Mouse (Mus musculus) ES-Bruce4 (cell line): ENCODE results near the gene Aif1l. TPM values are rescaled to one million over a fixed set of nuclear protein-coding genes. Genes with fewer than 3 reads are reported as not detected.

Experiments
- H3K27ac ChIP-seq: 2 replicates; pipeline ENCODE4 v1.5.1; 2012; ENCODE audit warnings: low read length, inconsistent platforms; ENCODE audit not compliant: insufficient read depth
- H3K27me3 ChIP-seq: 2 replicates; pipeline ENCODE4 v1.6.1; 2012; ENCODE audit warnings: mild to moderate bottlenecking, low read length, inconsistent platforms; ENCODE audit not compliant: control insufficient read depth, poor library complexity, insufficient read depth, severe bottlenecking
- H3K36me3 ChIP-seq: 2 replicates; pipeline ENCODE4 v1.6.1; 2012; ENCODE audit warnings: inconsistent platforms, mild to moderate bottlenecking, low read length, moderate library complexity; ENCODE audit not compliant: control insufficient read depth, poor library complexity, insufficient read depth, severe bottlenecking
- H3K4me1 ChIP-seq: one replicate; pipeline ENCODE4 v1.8.1; 2011; ENCODE audit warnings: low read length; ENCODE audit not compliant: control insufficient read depth, insufficient read depth
- H3K4me3 ChIP-seq: 2 replicates; pipeline ENCODE4 v1.5.1; 2011; ENCODE audit warnings: low read depth, mild to moderate bottlenecking, low read length
- H3K9ac ChIP-seq: 2 replicates; pipeline ENCODE4 v1.6.1; 2012; ENCODE audit warnings: low read depth, mild to moderate bottlenecking, inconsistent platforms; ENCODE audit not compliant: poor library complexity, severe bottlenecking
- H3K9me3 ChIP-seq: replicated peaks from 2 replicates; pipeline ENCODE4 v1.6.1; 2012; ENCODE audit warnings: mild to moderate bottlenecking, low read length, inconsistent platforms; ENCODE audit not compliant: control insufficient read depth, poor library complexity, insufficient read depth, severe bottlenecking
- CTCF ChIP-seq: IDR thresholded peaks from one replicate; pipeline ENCODE4 v1.8.1; 2011; ENCODE audit warnings: low read depth, low read length
- EP300 ChIP-seq: IDR thresholded peaks from 2 replicates; pipeline ENCODE4 v1.6.1; 2011; ENCODE audit warnings: low read depth, low read length; ENCODE audit not compliant: insufficient read depth
- POLR2A ChIP-seq: IDR thresholded peaks from one replicate; pipeline ENCODE4 v1.8.1; 2011; ENCODE audit warnings: low read length; ENCODE audit not compliant: insufficient read depth
- polyA plus RNA-seq: library from polyadenylated mRNA; stranded (reverse); fragments of >200 nt; gene quantifications from 2 replicates; pipeline ENCODE4 v1.2.4, GENCODE M21; 2011; ENCODE audit warnings: low read depth; ENCODE audit not compliant: missing spikeins, insufficient read depth, insufficient read length

Gene Aif1l
- polyA plus RNA-seq, 1 experiment = 40.5 TPM

DNA sequence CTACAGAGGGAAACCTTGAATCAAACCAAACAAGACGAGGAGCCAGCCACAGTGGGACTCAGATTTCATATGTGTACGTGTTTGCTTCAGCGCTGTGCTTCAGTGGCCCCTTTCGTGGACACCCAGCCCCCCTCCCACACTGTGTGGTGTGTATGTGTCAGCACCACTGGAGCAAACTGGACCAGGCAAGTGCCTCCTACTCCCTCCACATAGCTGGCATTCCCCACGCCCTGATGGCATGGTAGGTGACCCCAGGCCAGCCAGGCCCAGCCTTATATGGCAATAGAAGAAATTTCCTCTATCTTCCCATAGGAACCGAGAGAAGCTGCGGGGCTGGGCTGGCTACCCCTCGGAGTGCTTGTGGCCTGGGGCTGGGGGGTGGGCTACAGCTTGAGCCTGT, 3.7 kb downstream of the Aif1l start:
- Histone ChIP-seq H3K27ac (no peak overlapping the region), H3K9ac (no peak overlapping the region), H3K9me3 (no peaks in the 10 kb centered on the region), H3K36me3 (no peaks in the 10 kb centered on the region), H3K4me1 (peaks cover 6% of the 10 kb centered on the region), H3K4me3 (no peak overlapping the region), H3K27me3 (no peaks in the 10 kb centered on the region)
- no peak for TF ChIP-seq CTCF
- TF ChIP-seq EP300 = no peak
- TF ChIP-seq POLR2A = no peak

DNA sequence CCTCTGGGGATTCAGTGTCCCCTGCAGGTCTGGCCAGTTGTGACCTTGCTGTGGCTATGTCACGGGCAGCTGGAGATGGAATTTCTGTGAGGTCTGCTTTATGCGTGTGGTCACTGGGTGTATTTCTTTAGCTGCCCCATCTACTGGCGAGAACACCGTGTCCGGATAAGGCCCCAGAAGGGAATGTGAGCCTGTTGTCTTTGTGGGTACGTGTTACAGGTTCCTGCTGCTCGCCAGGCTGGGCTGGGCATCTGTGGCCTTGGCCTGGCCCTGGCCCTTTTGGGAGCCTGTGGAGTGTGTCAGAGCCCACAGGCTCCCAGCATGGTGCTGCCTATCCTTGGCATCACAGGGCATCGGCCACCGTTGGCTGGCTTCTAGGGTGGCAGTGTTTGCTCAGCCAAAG, 4.8 kb downstream of the Aif1l start:
- H3K4me1 ChIP-seq = peaks cover 6% of the 10 kb centered on the region

DNA sequence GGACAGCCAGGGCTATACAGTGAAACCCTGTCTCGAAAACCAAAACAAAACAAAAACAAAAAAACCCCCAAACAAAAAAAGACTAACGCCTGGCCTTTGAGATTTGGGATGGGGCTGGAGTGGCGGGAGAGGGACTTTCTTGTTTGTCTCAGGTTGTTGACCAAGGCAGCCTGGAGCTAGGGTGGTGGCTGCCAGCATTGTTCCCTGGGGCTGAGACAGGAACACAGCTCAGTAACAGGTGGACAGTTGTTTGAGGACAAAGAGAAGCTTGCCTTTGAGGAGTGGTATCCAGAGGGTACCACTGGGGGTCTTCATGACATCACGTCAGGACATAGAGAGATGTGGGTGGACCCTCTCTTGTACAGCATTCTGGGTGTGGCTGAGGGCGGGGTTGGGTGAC, 5.7 kb downstream of the Aif1l start:
- Histone ChIP-seq H3K27me3 (no peaks in the 10 kb centered on the region), H3K36me3 (no peaks in the 10 kb centered on the region), H3K9me3 (no peaks in the 10 kb centered on the region), H3K4me3 (no peak overlapping the region), H3K4me1 (peaks cover 7% of the 10 kb centered on the region), H3K27ac (no peak overlapping the region), H3K9ac (no peak overlapping the region)
- no peak for TF ChIP-seq POLR2A
- TF ChIP-seq EP300 = peak; percentile 90

More for the DNA sequence above, 4.8 kb downstream of the Aif1l start:
- H3K9ac ChIP-seq = no peak overlapping the region
- H3K4me3 ChIP-seq = no peak overlapping the region
- H3K27me3 ChIP-seq = no peaks in the 10 kb centered on the region
- H3K27ac ChIP-seq = no peak overlapping the region
- H3K36me3 ChIP-seq = no peaks in the 10 kb centered on the region
- TF ChIP-seq POLR2A (no peak), EP300 (no peak), CTCF (no peak)
- no peaks in the 10 kb centered on the region for H3K9me3 ChIP-seq

DNA sequence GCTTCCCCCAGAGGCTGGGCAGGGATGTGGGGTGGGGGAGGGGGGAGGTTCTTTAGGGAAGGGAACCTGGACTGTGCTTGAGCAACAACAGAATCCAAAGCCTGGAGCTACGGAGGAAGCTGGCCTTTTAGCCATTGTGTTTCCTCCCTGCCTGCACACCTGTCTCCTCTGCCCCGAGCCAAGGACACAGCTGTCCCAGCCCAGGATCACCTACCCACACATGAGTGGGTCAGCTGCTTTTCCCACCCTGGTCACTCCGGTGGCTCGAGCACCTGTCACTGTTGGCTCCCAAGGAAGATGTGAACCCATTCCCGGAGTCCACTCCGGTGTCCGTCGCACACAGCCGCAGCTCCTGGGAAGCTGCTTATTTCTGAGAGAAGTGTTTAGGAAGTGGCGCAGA, 7.3 kb downstream of the Aif1l start:
- H3K4me3 ChIP-seq = no peak overlapping the region
- TF ChIP-seq CTCF = no peak
- peak; percentile 86 for TF ChIP-seq EP300
- TF ChIP-seq POLR2A = no peak
- H3K4me1 ChIP-seq = peaks cover 9% of the 10 kb centered on the region
- H3K27me3 ChIP-seq = no peaks in the 10 kb centered on the region
- H3K36me3 ChIP-seq = no peaks in the 10 kb centered on the region
- no peak overlapping the region for H3K9ac ChIP-seq
- no peaks in the 10 kb centered on the region for H3K9me3 ChIP-seq
- H3K27ac ChIP-seq = no peak overlapping the region

DNA sequence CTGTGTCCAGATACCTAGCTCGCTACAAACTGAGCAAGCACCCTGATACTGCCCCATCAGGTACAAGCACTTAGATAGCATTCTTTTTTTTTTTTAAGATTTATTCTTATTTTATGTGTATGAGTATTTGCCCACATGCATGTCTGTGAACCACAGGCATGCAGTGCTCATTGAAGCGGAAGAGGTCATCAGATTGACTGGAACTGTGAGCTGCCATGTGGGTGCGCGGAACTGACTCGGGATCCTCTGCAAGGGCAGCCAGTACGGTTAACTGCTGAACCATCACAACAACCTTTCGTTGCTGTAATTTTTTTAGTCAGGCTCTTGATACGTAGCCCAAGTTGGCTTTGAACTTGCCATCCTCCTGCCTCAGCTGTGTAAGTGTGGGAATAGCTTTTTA, 11.0 kb downstream of the Aif1l start:
- Histone ChIP-seq H3K4me1 (peaks cover 8% of the 10 kb centered on the region), H3K27ac (no peak overlapping the region), H3K9me3 (no peaks in the 10 kb centered on the region), H3K4me3 (peak overlapping the region; percentile 33), H3K36me3 (no peaks in the 10 kb centered on the region), H3K9ac (no peak overlapping the region), H3K27me3 (no peaks in the 10 kb centered on the region)
- no peak for TF ChIP-seq EP300
- TF ChIP-seq CTCF = no peak
- no peak for TF ChIP-seq POLR2A

DNA sequence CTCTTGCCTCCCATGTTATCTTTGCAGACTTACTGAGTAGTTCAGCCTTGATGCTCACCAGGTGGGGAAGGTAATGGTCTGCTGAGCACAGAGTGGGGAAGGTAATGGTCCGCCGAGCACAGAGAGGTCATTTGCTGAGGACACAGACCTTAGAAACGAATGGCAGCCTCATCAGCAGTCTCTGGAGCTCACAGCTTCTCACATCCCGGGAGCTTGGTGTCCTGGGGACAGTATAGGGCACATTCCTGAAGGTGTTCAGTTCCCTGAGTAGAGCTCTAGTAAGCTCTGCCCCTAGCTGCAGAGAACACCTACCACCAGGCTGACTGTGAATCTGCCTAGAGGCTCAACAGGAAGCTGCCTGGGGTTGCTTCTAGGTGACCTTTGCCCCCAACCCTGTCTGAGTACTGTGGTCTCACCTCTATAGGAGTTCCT, 11.9 kb downstream of the Aif1l start:
- Histone ChIP-seq H3K36me3 (no peaks in the 10 kb centered on the region), H3K9me3 (no peaks in the 10 kb centered on the region), H3K9ac (no peak overlapping the region), H3K4me1 (peaks cover 5% of the 10 kb centered on the region), H3K27me3 (no peaks in the 10 kb centered on the region), H3K27ac (no peak overlapping the region), H3K4me3 (peak overlapping the region; percentile 16; the same call in 1 of the 2 replicates)
- no peak for TF ChIP-seq EP300
- no peak for TF ChIP-seq CTCF
- TF ChIP-seq POLR2A = no peak
